Mouse (Mus musculus): ENCODE measurements around the gene 9130008F23Rik. TPM values are rescaled to one million over a fixed set of nuclear protein-coding genes. Genes with fewer than 3 reads are reported as not detected.

9130008F23Rik gene
- polyA plus RNA-seq (2012; rRNA removed) = 2.7 and 3.3 TPM in 2 replicates

DNA sequence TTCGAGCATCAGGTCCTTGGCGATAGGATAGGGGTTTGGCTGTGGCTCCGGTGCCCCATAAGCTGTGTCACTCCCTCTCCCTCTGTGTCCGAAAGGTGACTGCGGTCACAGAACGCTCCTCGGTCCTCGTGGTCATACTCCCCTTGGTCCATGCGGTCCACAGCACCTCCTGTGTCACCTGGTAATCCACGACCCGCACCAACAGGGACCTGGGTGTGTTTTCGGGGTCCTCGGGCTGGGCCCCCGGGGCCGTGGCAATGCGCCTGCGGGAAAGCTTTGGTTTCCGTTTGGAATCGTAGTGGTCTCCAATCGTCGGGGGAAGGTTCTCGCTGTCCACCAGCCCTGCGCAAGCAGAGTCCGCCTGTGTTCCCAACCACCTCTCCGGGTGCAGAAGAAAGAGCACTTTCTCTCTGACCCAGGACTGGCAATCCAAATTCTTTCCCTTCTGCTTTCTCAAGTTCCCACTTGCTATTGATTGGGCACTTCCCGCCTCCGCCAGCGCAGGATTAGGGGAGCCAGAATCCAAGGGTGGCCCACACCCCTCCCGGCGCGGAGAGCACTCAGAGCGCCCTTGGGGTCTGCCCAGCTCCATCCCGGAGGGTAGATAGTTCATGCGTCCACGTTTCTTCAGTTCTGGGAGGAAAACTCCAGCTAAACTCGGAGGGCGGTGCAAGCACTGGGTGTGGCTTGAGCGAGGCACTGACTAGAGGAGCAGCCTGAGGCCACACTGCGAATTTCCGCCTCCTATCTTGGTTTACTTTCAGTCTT is at the start of gene 9130008F23Rik:
9130008F23Rik (minus strand) TSS at position 636 of the 768 bp plus-strand sequence.

DNA sequence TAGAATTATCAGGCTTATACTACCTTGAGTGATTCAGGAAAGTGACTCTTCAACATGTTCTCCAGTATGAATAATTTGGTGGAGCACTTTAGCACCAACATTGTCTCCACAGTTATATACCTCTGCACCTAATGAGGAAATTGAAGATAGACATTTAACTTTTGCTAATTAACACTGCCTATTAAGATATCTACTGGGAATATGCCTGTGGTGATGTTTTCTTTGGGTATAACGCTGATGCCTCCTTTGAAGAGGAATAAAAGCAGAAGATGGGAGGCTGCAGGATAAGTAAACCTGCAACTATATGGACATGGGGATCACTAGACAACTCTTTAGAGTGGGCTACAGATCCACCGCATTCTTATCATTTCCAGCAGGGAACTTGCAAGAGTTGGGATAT is 33.9 kb upstream of the 9130008F23Rik start, which contains the start of gene Glyatl3:
Glyatl3 (minus strand) TSS at position 101 of the 400 bp plus-strand sequence.

Other genes starting within 250 kb of the 9130008F23Rik start
- gene Esp3, start 248.5 kb downstream of the 9130008F23Rik start, polyA plus RNA-seq (2012; rRNA removed) = not detected in 2 replicates
- gene Esp1, start 153.4 kb downstream of the 9130008F23Rik start, polyA plus RNA-seq (2012; rRNA removed) = not detected in 2 replicates
- not detected in 2 replicates for gene Crisp2, start 73.6 kb downstream of the 9130008F23Rik start, polyA plus RNA-seq (2012; rRNA removed)
- not detected in 2 replicates for gene Rhag, start 69.4 kb downstream of the 9130008F23Rik start, polyA plus RNA-seq (2012; rRNA removed)
- gene Glyatl3, start 33.8 kb upstream of the 9130008F23Rik start, polyA plus RNA-seq (2012; rRNA removed) = not detected in 2 replicates
- gene Mut, start 54.1 kb upstream of the 9130008F23Rik start, polyA plus RNA-seq (2012; rRNA removed) = 6.4 and 10.6 TPM in 2 replicates
- gene Cenpq, start 54.5 kb upstream of the 9130008F23Rik start, polyA plus RNA-seq (2012; rRNA removed) = 0.43 and 0.61 TPM in 2 replicates